Mouse (Mus musculus): ENCODE results near the gene Ulk3. TPM values are rescaled to one million over a fixed set of nuclear protein-coding genes. Genes with fewer than 3 reads are reported as not detected.

Ulk3 gene
- polyA plus RNA-seq, 1 experiment from 2014 or later, result 5.5 TPM

GRCm38 (mm10) chr9:57562896-57563372, 26.3 kb upstream of the Ulk3 start:
- Histone ChIP-seq H3K4me2 (ENCODE audit: low read depth, low read length) (peak overlapping the region; percentile 3; the same call in 1 of the 2 replicates), H3K9me3 (replicated peaks; ENCODE audit: control insufficient read depth, low read length) (no peaks in the 10 kb centered on the region), H3K27me3 (ENCODE audit: control insufficient read depth, insufficient read depth, low read depth, low read length) (no peaks in the 10 kb centered on the region), H3K27ac (ENCODE audit: low read length) (no peak overlapping the region), H3K36me3 (ENCODE audit: control insufficient read depth, insufficient read depth) (no peaks in the 10 kb centered on the region), H3K4me1 (ENCODE audit: control insufficient read depth, low read depth, low read length) (peaks cover 18% of the 10 kb centered on the region), H3K9ac (ENCODE audit: low read depth, low read length) (no peak overlapping the region), H3K4me3 (ENCODE audit: low read depth, low read length) (no peak overlapping the region)
- no peak for ATAC-seq (ENCODE audit: low read depth)
- 41% methylated on average over 4 of the region's 4 CpGs for WGBS (ENCODE audit: insufficient replicate concordance)

- no peak overlapping the region for H3K27ac ChIP-seq (ENCODE audit: low read length)
- H3K4me3 ChIP-seq (ENCODE audit: low read depth, low read length), result no peak overlapping the region
- 71% methylated on average over 6 of the region's 6 CpGs for WGBS (ENCODE audit: insufficient replicate concordance)
- H3K4me2 ChIP-seq (ENCODE audit: low read depth, low read length), result no peak overlapping the region
- H3K27me3 ChIP-seq (ENCODE audit: control insufficient read depth, insufficient read depth, low read depth, low read length), result no peaks in the 10 kb centered on the region
- ATAC-seq (ENCODE audit: low read depth), result no peak
- H3K9me3 ChIP-seq (replicated peaks; ENCODE audit: control insufficient read depth, low read length), result no peaks in the 10 kb centered on the region
- H3K36me3 ChIP-seq (ENCODE audit: control insufficient read depth, insufficient read depth), result no peaks in the 10 kb centered on the region; the same call in 1 of the 2 replicates
- H3K4me1 ChIP-seq (ENCODE audit: control insufficient read depth, low read depth, low read length), result peaks cover 18% of the 10 kb centered on the region
- H3K9ac ChIP-seq (ENCODE audit: low read depth, low read length), result no peak overlapping the region
Measured at GRCm38 (mm10) chr9:57564609-57565008, 24.6 kb upstream of the Ulk3 start.

GRCm38 (mm10) chr9:57565741-57566221, 23.5 kb upstream of the Ulk3 start:
- Histone ChIP-seq H3K9me3 (replicated peaks; ENCODE audit: control insufficient read depth, low read length) (no peaks in the 10 kb centered on the region), H3K27me3 (ENCODE audit: control insufficient read depth, insufficient read depth, low read depth, low read length) (no peaks in the 10 kb centered on the region), H3K27ac (ENCODE audit: low read length) (0 out of 2 replicates have a peak overlapping the region, but pooled peaks have one; percentile 39), H3K36me3 (ENCODE audit: control insufficient read depth, insufficient read depth) (no peaks in the 10 kb centered on the region; the same call in 1 of the 2 replicates), H3K4me2 (ENCODE audit: low read depth, low read length) (no peak overlapping the region; the same call in 1 of the 2 replicates), H3K9ac (ENCODE audit: low read depth, low read length) (no peak overlapping the region), H3K4me1 (ENCODE audit: control insufficient read depth, low read depth, low read length) (peaks cover 12% of the 10 kb centered on the region), H3K4me3 (ENCODE audit: low read depth, low read length) (no peak overlapping the region)
- ATAC-seq (ENCODE audit: low read depth), result no peak
- WGBS (ENCODE audit: insufficient replicate concordance), result 48% methylated on average over 10 of the region's 10 CpGs

- no peaks in the 10 kb centered on the region; the same call in 1 of the 2 replicates for H3K36me3 ChIP-seq (ENCODE audit: control insufficient read depth, insufficient read depth)
- H3K4me1 ChIP-seq (ENCODE audit: control insufficient read depth, low read depth, low read length), result peaks cover 5% of the 10 kb centered on the region; the same call in 1 of the 2 replicates
- no peaks in the 10 kb centered on the region for H3K27me3 ChIP-seq (ENCODE audit: control insufficient read depth, insufficient read depth, low read depth, low read length)
- no peak overlapping the region for H3K4me2 ChIP-seq (ENCODE audit: low read depth, low read length)
- no peak for ATAC-seq (ENCODE audit: low read depth)
- no peaks in the 10 kb centered on the region for H3K9me3 ChIP-seq (replicated peaks; ENCODE audit: control insufficient read depth, low read length)
- WGBS (ENCODE audit: insufficient replicate concordance), result 55% methylated on average over 8 of the region's 8 CpGs
- no peak overlapping the region for H3K27ac ChIP-seq (ENCODE audit: low read length)
- no peak overlapping the region for H3K4me3 ChIP-seq (ENCODE audit: low read depth, low read length)
- no peak overlapping the region for H3K9ac ChIP-seq (ENCODE audit: low read depth, low read length)
Measured at GRCm38 (mm10) chr9:57566846-57567245, 22.4 kb upstream of the Ulk3 start.

- ATAC-seq (ENCODE audit: low read depth), result no peak
- Histone ChIP-seq H3K27ac (ENCODE audit: low read length) (no peak overlapping the region), H3K4me3 (ENCODE audit: low read depth, low read length) (no peak overlapping the region), H3K27me3 (ENCODE audit: control insufficient read depth, insufficient read depth, low read depth, low read length) (no peaks in the 10 kb centered on the region), H3K4me2 (ENCODE audit: low read depth, low read length) (no peak overlapping the region), H3K36me3 (ENCODE audit: control insufficient read depth, insufficient read depth) (no peaks in the 10 kb centered on the region; the same call in 1 of the 2 replicates), H3K9ac (ENCODE audit: low read depth, low read length) (no peak overlapping the region), H3K4me1 (ENCODE audit: control insufficient read depth, low read depth, low read length) (peaks cover 3% of the 10 kb centered on the region; the same call in 1 of the 2 replicates), H3K9me3 (replicated peaks; ENCODE audit: control insufficient read depth, low read length) (no peaks in the 10 kb centered on the region)
- 82% methylated on average over 6 of the region's 6 CpGs for WGBS (ENCODE audit: insufficient replicate concordance)
Measured at GRCm38 (mm10) chr9:57568500-57568899, 20.8 kb upstream of the Ulk3 start.

GRCm38 (mm10) chr9:57574397-57574796, 14.9 kb upstream of the Ulk3 start:
- H3K27me3 ChIP-seq (ENCODE audit: control insufficient read depth, insufficient read depth, low read depth, low read length), result no peaks in the 10 kb centered on the region
- no peak for ATAC-seq (ENCODE audit: low read depth)
- peaks cover 4% of the 10 kb centered on the region; the same call in 1 of the 2 replicates for H3K36me3 ChIP-seq (ENCODE audit: control insufficient read depth, insufficient read depth)
- H3K27ac ChIP-seq (ENCODE audit: low read length), result no peak overlapping the region
- no peak overlapping the region for H3K4me2 ChIP-seq (ENCODE audit: low read depth, low read length)
- peaks cover 14% of the 10 kb centered on the region for H3K4me1 ChIP-seq (ENCODE audit: control insufficient read depth, low read depth, low read length)
- no peaks in the 10 kb centered on the region for H3K9me3 ChIP-seq (replicated peaks; ENCODE audit: control insufficient read depth, low read length)
- no peak overlapping the region for H3K9ac ChIP-seq (ENCODE audit: low read depth, low read length)
- no peak overlapping the region for H3K4me3 ChIP-seq (ENCODE audit: low read depth, low read length)

- Histone ChIP-seq H3K4me1 (ENCODE audit: control insufficient read depth, low read depth, low read length) (peaks cover 14% of the 10 kb centered on the region), H3K27ac (ENCODE audit: low read length) (no peak overlapping the region), H3K4me2 (ENCODE audit: low read depth, low read length) (no peak overlapping the region), H3K36me3 (ENCODE audit: control insufficient read depth, insufficient read depth) (peaks cover 6% of the 10 kb centered on the region), H3K27me3 (ENCODE audit: control insufficient read depth, insufficient read depth, low read depth, low read length) (no peaks in the 10 kb centered on the region), H3K9ac (ENCODE audit: low read depth, low read length) (no peak overlapping the region), H3K9me3 (replicated peaks; ENCODE audit: control insufficient read depth, low read length) (no peaks in the 10 kb centered on the region), H3K4me3 (ENCODE audit: low read depth, low read length) (no peak overlapping the region)
- ATAC-seq (ENCODE audit: low read depth), result no peak
- 72% methylated on average over 3 of the region's 3 CpGs for whole genome bisulfite sequencing (ENCODE audit: insufficient replicate concordance)
Measured at GRCm38 (mm10) chr9:57575577-57575976, 13.7 kb upstream of the Ulk3 start.

GRCm38 (mm10) chr9:57577144-57577849, 12.0 kb upstream of the Ulk3 start:
- 25% methylated on average over 6 of the region's 6 CpGs for WGBS (ENCODE audit: insufficient replicate concordance)
- ATAC-seq (ENCODE audit: low read depth), result peak; percentile 86
- peak overlapping the region; percentile 34 for H3K4me2 ChIP-seq (ENCODE audit: low read depth, low read length)

GRCm38 (mm10) chr9:57584991-57585390, 4.3 kb upstream of the Ulk3 start:
- ATAC-seq (ENCODE audit: low read depth), result no peak
- Histone ChIP-seq H3K9me3 (replicated peaks; ENCODE audit: control insufficient read depth, low read length) (no peaks in the 10 kb centered on the region), H3K4me3 (ENCODE audit: low read depth, low read length) (no peak overlapping the region), H3K4me2 (ENCODE audit: low read depth, low read length) (no peak overlapping the region), H3K27me3 (ENCODE audit: control insufficient read depth, insufficient read depth, low read depth, low read length) (no peaks in the 10 kb centered on the region), H3K27ac (ENCODE audit: low read length) (no peak overlapping the region), H3K4me1 (ENCODE audit: control insufficient read depth, low read depth, low read length) (peaks cover 13% of the 10 kb centered on the region), H3K9ac (ENCODE audit: low read depth, low read length) (no peak overlapping the region), H3K36me3 (ENCODE audit: control insufficient read depth, insufficient read depth) (peaks cover 15% of the 10 kb centered on the region)
- WGBS (ENCODE audit: insufficient replicate concordance), result 55% methylated on average over 3 of the region's 3 CpGs

More at GRCm38 (mm10) chr9:57577144-57577849, 12.0 kb upstream of the Ulk3 start:
- Histone ChIP-seq H3K27me3 (ENCODE audit: control insufficient read depth, insufficient read depth, low read depth, low read length) (no peaks in the 10 kb centered on the region), H3K9ac (ENCODE audit: low read depth, low read length) (peak overlapping the region; percentile 38), H3K9me3 (replicated peaks; ENCODE audit: control insufficient read depth, low read length) (no peaks in the 10 kb centered on the region), H3K4me1 (ENCODE audit: control insufficient read depth, low read depth, low read length) (peaks cover 14% of the 10 kb centered on the region), H3K27ac (ENCODE audit: low read length) (peak overlapping the region; percentile 58), H3K4me3 (ENCODE audit: low read depth, low read length) (no peak overlapping the region), H3K36me3 (ENCODE audit: control insufficient read depth, insufficient read depth) (peaks cover 16% of the 10 kb centered on the region)

All from liver, embryonic 16.5 days (tissue).